Mouse (Mus musculus) hindbrain, postnatal 0 days (tissue): ENCODE data around the gene Slc38a3. TPM values are rescaled to one million over a fixed set of nuclear protein-coding genes. Genes with fewer than 3 reads are reported as not detected.

Source experiments
- ATAC-seq: fragments of 200-750 bp; cut with Nextera tagmentation; 2 replicates; pipeline ENCODE4 v1.8.0; 2017; ENCODE audit warnings: mild to moderate bottlenecking, moderate TSS enrichment, moderate library complexity
- DNase-seq: peaks from one replicate; pipeline ENCODE4 v3.0.0-alpha.2; 2015; ENCODE audit warnings: low spot score
- H3K27ac ChIP-seq: fragments of 300-500 bp; sonication (generic); 2 replicates; pipeline ENCODE4 v1.5.1; 2014; ENCODE audit warnings: mild to moderate bottlenecking
- H3K27me3 ChIP-seq: fragments of 300-500 bp; sonication (generic); 2 replicates; pipeline ENCODE4 v1.6.1; 2014; ENCODE audit warnings: low read length, mixed read lengths; ENCODE audit not compliant: insufficient read depth
- H3K36me3 ChIP-seq: fragments of 300-500 bp; sonication (generic); 2 replicates; pipeline ENCODE4 v1.6.1; 2014; ENCODE audit warnings: low read length, mixed read lengths; ENCODE audit not compliant: insufficient read depth
- H3K4me1 ChIP-seq: fragments of 300-500 bp; sonication (generic); 2 replicates; pipeline ENCODE4 v1.6.1; 2014; ENCODE audit warnings: antibody characterized with exemption, low read length, mixed read lengths; ENCODE audit not compliant: insufficient read depth
- H3K4me2 ChIP-seq: fragments of 300-500 bp; sonication (generic); 2 replicates; pipeline ENCODE4 v1.6.1; 2014; ENCODE audit warnings: low read depth, mild to moderate bottlenecking, low read length, moderate library complexity, mixed read lengths
- H3K4me3 ChIP-seq: fragments of 300-500 bp; sonication (generic); 2 replicates; pipeline ENCODE4 v1.5.1; 2014; ENCODE audit warnings: low read length
- H3K9ac ChIP-seq: fragments of 300-500 bp; sonication (generic); replicated peaks from 2 replicates; pipeline ENCODE4 v1.6.1; 2014; ENCODE audit warnings: mild to moderate bottlenecking, low read length, moderate library complexity, mixed read lengths
- H3K9me3 ChIP-seq: fragments of 300-500 bp; sonication (generic); 2 replicates; pipeline ENCODE4 v1.6.1; 2016; ENCODE audit warnings: low read length, mixed read lengths
- CTCF ChIP-seq: IDR thresholded peaks from 2 replicates; pipeline ENCODE4 v1.5.1; 2016; ENCODE audit warnings: antibody characterized with exemption, control low read depth, low read depth
- WGBS: fragments of 180-500 bp; shearing (Covaris S2); extraction: QIAGEN DNeasy Blood & Tissue Kit; methylation state at CpG from one replicate; pipeline ENCODE4 v1.1.7; 2014; 5-methylcytosine and 5-hydroxymethylcytosine counted together
- polyA plus RNA-seq: library from polyadenylated mRNA; unstranded; fragments of >200 nt; fragmentation: Nextera tagmentation; extraction: Ambion mirVana; gene quantifications from 2 replicates; pipeline ENCODE4 v1.2.1, GENCODE M21; 2015
- total RNA-seq: library from RNA; depleted of rRNA; stranded (reverse); fragments of >200 nt; gene quantifications from 2 replicates; pipeline ENCODE4 v1.2.3, GENCODE M21; 2014

Gene Slc38a3
- total and polyA plus RNA-seq, 2 experiments from 2014 or later: 54.5 to 134 TPM

GRCm38 (mm10) chr9:107640257-107640772, 29.0 kb downstream of the Slc38a3 start:
- ATAC-seq (no peak), DNase-seq (no peak)
- Histone ChIP-seq H3K4me1 (peaks cover 9% of the 10 kb centered on the region; the same call in 1 of the 2 replicates), H3K36me3 (no peaks in the 10 kb centered on the region), H3K9ac (no peak overlapping the region), H3K9me3 (no peaks in the 10 kb centered on the region), H3K27me3 (no peaks in the 10 kb centered on the region), H3K4me3 (no peak overlapping the region), H3K4me2 (no peak overlapping the region), H3K27ac (no peak overlapping the region)
- no peak for TF ChIP-seq CTCF
- 42% methylated on average over 8 of the region's 8 CpGs for WGBS

- no peaks in the 10 kb centered on the region for H3K36me3 ChIP-seq
- no peak overlapping the region for H3K4me3 ChIP-seq
- ATAC-seq (peak; percentile 39), DNase-seq (peak; percentile 80)
- H3K4me2 ChIP-seq: no peak overlapping the region
- WGBS: 17% methylated on average over 7 of the region's 7 CpGs
- no peak for TF ChIP-seq CTCF
- no peaks in the 10 kb centered on the region for H3K9me3 ChIP-seq
- no peaks in the 10 kb centered on the region for H3K27me3 ChIP-seq
- peaks cover 22% of the 10 kb centered on the region for H3K4me1 ChIP-seq
- no peak overlapping the region for H3K9ac ChIP-seq
- peak overlapping the region; percentile 60; the same call in 1 of the 2 replicates for H3K27ac ChIP-seq
Observed at GRCm38 (mm10) chr9:107637070-107637469, 32.3 kb downstream of the Slc38a3 start.

DNA sequence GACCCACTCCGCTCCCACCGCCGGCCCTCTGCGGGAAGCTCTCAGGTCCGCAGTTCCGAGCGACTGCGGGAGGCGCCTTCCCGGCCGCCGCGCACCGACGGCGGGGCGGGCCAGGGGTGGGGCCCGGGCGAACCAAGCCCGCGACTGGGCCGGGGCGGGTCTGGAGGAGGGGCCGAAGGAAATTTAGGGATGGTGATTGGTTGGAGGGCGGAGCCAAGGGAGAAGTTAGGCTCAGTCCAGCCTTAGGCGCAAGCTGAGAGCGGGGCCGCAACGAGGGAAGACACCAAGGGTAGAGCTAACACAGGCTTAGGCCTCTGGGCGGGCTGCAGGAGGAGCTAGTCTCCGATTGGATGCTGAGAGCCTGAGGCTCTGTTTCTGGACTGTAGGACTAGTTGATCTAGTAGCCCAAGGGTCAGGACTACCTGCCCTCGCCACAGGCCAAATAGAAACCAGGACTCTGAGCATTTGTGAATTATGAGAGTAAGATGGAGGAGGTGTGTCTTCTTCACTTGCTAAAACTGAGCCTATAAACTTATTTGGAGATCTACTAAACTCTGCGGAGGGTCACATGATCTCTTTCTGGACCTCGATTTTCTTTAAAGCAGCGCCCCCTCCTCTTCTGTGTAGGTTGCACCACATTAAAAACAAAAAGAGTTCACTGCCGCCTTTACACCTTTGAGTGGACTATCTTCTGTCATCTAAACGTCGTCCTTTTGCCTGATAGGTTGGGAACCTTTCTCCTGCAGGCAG, 33.9 kb downstream of the Slc38a3 start, which contains the start of gene Gnai2:
Gnai2 (minus strand) TSS at position 89 of the 750 bp plus-strand sequence.
- Histone ChIP-seq H3K9ac (peak within 1 kb of the TSS; percentile 89), H3K36me3 (no peaks in the 10 kb centered on the region), H3K27me3 (no peaks in the 10 kb centered on the region), H3K4me3 (peak within 1 kb of the TSS; percentile 81), H3K4me1 (peaks cover 37% of the 10 kb centered on the region), H3K27ac (peak within 1 kb of the TSS; percentile 93), H3K4me2 (peak within 1 kb of the TSS; percentile 96), H3K9me3 (no peaks in the 10 kb centered on the region)
- WGBS: 3% methylated on average over 38 of the region's 38 CpGs
- DNase-seq (peak; percentile 95), ATAC-seq (peak; percentile 92)
- TF ChIP-seq CTCF: peak; percentile 17

GRCm38 (mm10) chr9:107634406-107635278, 34.7 kb downstream of the Slc38a3 start:
- no peaks in the 10 kb centered on the region for H3K36me3 ChIP-seq
- peaks cover 41% of the 10 kb centered on the region for H3K4me1 ChIP-seq
- DNase-seq: no peak
- peak overlapping the region; percentile 89 for H3K9ac ChIP-seq
- H3K4me2 ChIP-seq: peak overlapping the region; percentile 96
- H3K4me3 ChIP-seq: peak overlapping the region; percentile 81
- WGBS: under 1% methylated on average over 35 of the region's 35 CpGs
- no peak for ATAC-seq
- H3K27ac ChIP-seq: peak overlapping the region; percentile 93
- no peaks in the 10 kb centered on the region for H3K9me3 ChIP-seq
- H3K27me3 ChIP-seq: no peaks in the 10 kb centered on the region
- peak; percentile 1; the same call in 1 of the 2 replicates for TF ChIP-seq CTCF

DNA sequence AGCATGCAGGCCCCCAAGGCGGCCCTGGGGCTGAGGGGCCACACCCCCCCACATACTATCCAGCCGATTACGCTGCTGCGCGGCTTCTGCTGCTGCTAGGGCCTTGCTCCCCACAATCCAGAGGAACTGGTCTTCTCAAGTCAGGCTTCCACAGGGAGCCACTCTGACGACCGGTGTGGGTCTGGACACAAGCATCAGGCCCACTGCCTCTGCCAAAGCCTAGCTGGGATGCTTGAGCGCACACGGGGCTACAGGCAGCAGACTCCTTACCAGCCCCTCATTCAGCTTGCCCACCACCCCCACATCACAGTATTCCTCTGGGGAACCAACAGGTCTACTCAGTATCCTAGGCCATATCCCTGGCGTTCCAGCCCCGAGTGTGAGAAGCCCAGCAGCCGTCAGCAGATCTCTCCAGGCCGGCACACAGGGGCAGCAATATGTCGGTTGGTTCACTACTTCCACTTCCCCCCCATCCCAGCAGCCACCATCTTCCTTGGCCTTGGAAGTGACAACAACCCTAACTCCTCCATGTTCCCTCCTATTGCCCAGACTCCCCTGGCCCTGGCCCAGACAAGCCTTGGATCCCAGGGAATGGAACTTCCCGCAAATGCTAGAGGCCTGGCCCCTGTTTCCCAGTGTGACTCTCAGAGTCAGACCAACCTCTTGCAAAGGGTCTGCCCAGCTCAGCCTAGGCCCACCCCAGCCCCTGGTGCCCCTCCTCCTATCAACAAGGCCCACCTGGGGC, 35.5 kb downstream of the Slc38a3 start:
- Histone ChIP-seq H3K9ac (peak overlapping the region; percentile 89), H3K27ac (peak overlapping the region; percentile 93), H3K4me1 (peaks cover 46% of the 10 kb centered on the region), H3K4me3 (peak overlapping the region; percentile 81), H3K36me3 (no peaks in the 10 kb centered on the region), H3K4me2 (peak overlapping the region; percentile 96), H3K9me3 (no peaks in the 10 kb centered on the region), H3K27me3 (no peaks in the 10 kb centered on the region)
- TF ChIP-seq CTCF: no peak
- ATAC-seq: no peak
- DNase-seq: peak; percentile 50
- WGBS: 1% methylated on average over 15 of the region's 15 CpGs

DNA sequence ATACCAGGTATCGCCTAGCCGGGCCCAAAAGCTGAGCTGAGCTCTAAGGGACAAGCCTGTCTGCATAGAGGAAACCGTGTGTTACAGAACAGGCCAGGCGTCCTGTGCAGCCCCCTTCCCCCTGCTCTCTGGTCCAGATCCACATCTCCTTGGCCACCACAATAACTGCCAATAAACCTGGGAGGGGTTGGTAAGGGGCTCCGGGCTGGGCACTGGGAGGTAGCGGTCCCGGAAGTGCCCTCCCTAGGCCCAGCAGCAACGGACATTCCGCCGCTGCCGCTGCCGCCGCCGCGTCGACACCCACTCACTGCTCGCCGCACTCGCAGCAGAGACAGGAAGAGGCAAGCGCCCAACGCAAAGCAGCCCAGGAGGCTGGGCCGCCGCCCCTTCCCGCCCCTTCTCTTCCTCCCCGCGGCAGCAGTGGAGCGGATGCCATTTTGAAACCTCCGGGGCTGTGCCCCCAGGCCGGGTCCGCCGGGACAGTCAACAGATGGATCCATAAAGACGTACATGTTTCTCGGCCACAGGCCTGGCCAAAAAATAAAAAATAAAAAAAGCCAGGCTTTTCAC, 36.2 kb downstream of the Slc38a3 start:
- H3K4me2 ChIP-seq: peak overlapping the region; percentile 96
- no peaks in the 10 kb centered on the region for H3K27me3 ChIP-seq
- 2% methylated on average over 33 of the region's 33 CpGs for WGBS
- peaks cover 52% of the 10 kb centered on the region for H3K4me1 ChIP-seq
- no peaks in the 10 kb centered on the region for H3K36me3 ChIP-seq
- H3K9ac ChIP-seq: peak overlapping the region; percentile 89
- peak; percentile 77 for DNase-seq
- no peaks in the 10 kb centered on the region for H3K9me3 ChIP-seq
- no peak for TF ChIP-seq CTCF
- H3K27ac ChIP-seq: peak overlapping the region; percentile 93
- H3K4me3 ChIP-seq: peak overlapping the region; percentile 81
- ATAC-seq: peak; percentile 9; the same call in 1 of the 2 replicates
